Mouse (Mus musculus): ENCODE measurements around the gene Prm3.

GRCm38 (mm10) chr16:10785371-10786231 is 5.1 kb downstream of the Prm3 start, which contains the start of gene Socs1:
- TF ChIP-seq POLR2A (IDR thresholded peaks at IDR 0.05; ENCODE audit: borderline replicate concordance, low read depth, low read length) (no peak), CTCF (IDR thresholded peaks at IDR 0.05; ENCODE audit: low read depth, low read length) (no peak)
